Mouse (Mus musculus) hindbrain, embryonic 15.5 days (tissue): Measurements from ENCODE around the gene Dst. TPM values are rescaled to one million over a fixed set of nuclear protein-coding genes. Genes with fewer than 3 reads are reported as not detected.

Experiments used
- ATAC-seq: fragments of 200-750 bp; cut with Nextera tagmentation; 2 replicates; pipeline ENCODE4 v1.8.0; 2017; ENCODE audit warnings: low read depth, moderate number of reproducible peaks, moderate TSS enrichment; ENCODE audit not compliant: low FRiP score
- H3K27ac ChIP-seq: fragments of 300-500 bp; sonication (generic); replicated peaks from 2 replicates; pipeline ENCODE4 v1.5.1; 2015; ENCODE audit warnings: mild to moderate bottlenecking, inconsistent platforms
- H3K27me3 ChIP-seq: fragments of 300-500 bp; sonication (generic); 2 replicates; pipeline ENCODE4 v1.6.1; 2015; ENCODE audit warnings: control low read depth, inconsistent platforms
- H3K36me3 ChIP-seq: fragments of 300-500 bp; sonication (generic); 2 replicates; pipeline ENCODE4 v1.6.1; 2015; ENCODE audit warnings: control low read depth, inconsistent platforms
- H3K4me1 ChIP-seq: fragments of 300-500 bp; sonication (generic); replicated peaks from 2 replicates; pipeline ENCODE4 v1.6.1; 2015; ENCODE audit warnings: control low read depth, inconsistent platforms
- H3K4me2 ChIP-seq: fragments of 300-500 bp; sonication (generic); 2 replicates; pipeline ENCODE4 v1.6.1; 2015; ENCODE audit warnings: moderate library complexity, mild to moderate bottlenecking, inconsistent platforms
- H3K4me3 ChIP-seq: fragments of 300-500 bp; sonication (generic); 2 replicates; pipeline ENCODE4 v1.5.1; 2015; ENCODE audit warnings: mild to moderate bottlenecking, inconsistent platforms
- H3K9ac ChIP-seq: fragments of 300-500 bp; sonication (generic); 2 replicates; pipeline ENCODE4 v1.6.1; 2015; ENCODE audit warnings: inconsistent platforms
- H3K9me3 ChIP-seq: fragments of 300-500 bp; sonication (generic); 2 replicates; pipeline ENCODE4 v1.6.1; 2016; ENCODE audit warnings: control low read depth, inconsistent platforms
- WGBS: fragments of 180-500 bp; shearing (Covaris S2); methylation state at CpG from one replicate; pipeline ENCODE4 v1.1.7; 2015; 5-methylcytosine and 5-hydroxymethylcytosine counted together
- polyA plus RNA-seq: library from polyadenylated mRNA; unstranded; fragments of >200 nt; fragmentation: Nextera tagmentation; extraction: Ambion mirVana; gene quantifications from 2 replicates; pipeline ENCODE4 v1.2.1, GENCODE M21; 2015

Dst gene
- polyA plus RNA-seq, 1 experiment from 2014 or later: 39.4 TPM

GRCm38 (mm10) chr1:34110862-34111261 is 202.8 kb downstream of the Dst start:
- no peak overlapping the region for H3K4me2 ChIP-seq
- no peaks in the 10 kb centered on the region for H3K36me3 ChIP-seq
- no peak for ATAC-seq
- no peaks in the 10 kb centered on the region for H3K27me3 ChIP-seq
- H3K4me1 ChIP-seq: peaks cover 14% of the 10 kb centered on the region
- 66% methylated on average over 2 of the region's 2 CpGs for WGBS
- no peak overlapping the region for H3K9ac ChIP-seq
- H3K9me3 ChIP-seq: no peaks in the 10 kb centered on the region
- no peak overlapping the region for H3K4me3 ChIP-seq
- H3K27ac ChIP-seq: no peak overlapping the region

- Histone ChIP-seq H3K27me3 (no peaks in the 10 kb centered on the region), H3K36me3 (no peaks in the 10 kb centered on the region), H3K27ac (no peak overlapping the region), H3K9ac (no peak overlapping the region), H3K4me3 (no peak overlapping the region), H3K4me1 (peaks cover 7% of the 10 kb centered on the region), H3K9me3 (no peaks in the 10 kb centered on the region), H3K4me2 (no peak overlapping the region)
- 94% methylated on average over 2 of the region's 2 CpGs for WGBS
- ATAC-seq: no peak
These were observed 203.9 kb downstream of the Dst start for GRCm38 (mm10) chr1:34111954-34112353.

- no peaks in the 10 kb centered on the region for H3K27me3 ChIP-seq
- H3K36me3 ChIP-seq: no peaks in the 10 kb centered on the region; the same call in 1 of the 2 replicates
- H3K4me3 ChIP-seq: no peak overlapping the region
- H3K9me3 ChIP-seq: no peaks in the 10 kb centered on the region
- no peak overlapping the region for H3K27ac ChIP-seq
- ATAC-seq: no peak
- no peak overlapping the region for H3K4me2 ChIP-seq
- WGBS: 86% methylated on average over 11 of the region's 11 CpGs
- peaks cover 11% of the 10 kb centered on the region; the same call in 1 of the 2 replicates for H3K4me1 ChIP-seq
- H3K9ac ChIP-seq: no peak overlapping the region
These were observed 208.4 kb downstream of the Dst start for GRCm38 (mm10) chr1:34116444-34116843.

GRCm38 (mm10) chr1:34117056-34117455 is 209.0 kb downstream of the Dst start:
- Histone ChIP-seq H3K4me3 (no peak overlapping the region), H3K9ac (no peak overlapping the region), H3K4me2 (no peak overlapping the region), H3K27me3 (no peaks in the 10 kb centered on the region), H3K4me1 (peaks cover 11% of the 10 kb centered on the region; the same call in 1 of the 2 replicates), H3K9me3 (no peaks in the 10 kb centered on the region), H3K36me3 (no peaks in the 10 kb centered on the region; the same call in 1 of the 2 replicates), H3K27ac (no peak overlapping the region)
- WGBS: 89% methylated on average over 9 of the region's 9 CpGs
- no peak for ATAC-seq

GRCm38 (mm10) chr1:34117709-34118108 is 209.7 kb downstream of the Dst start:
- ATAC-seq: no peak
- H3K4me2 ChIP-seq: no peak overlapping the region
- no peak overlapping the region for H3K27ac ChIP-seq
- H3K4me1 ChIP-seq: peaks cover 11% of the 10 kb centered on the region; the same call in 1 of the 2 replicates
- no peaks in the 10 kb centered on the region; the same call in 1 of the 2 replicates for H3K36me3 ChIP-seq
- H3K9ac ChIP-seq: no peak overlapping the region
- no peaks in the 10 kb centered on the region for H3K9me3 ChIP-seq
- no peaks in the 10 kb centered on the region for H3K27me3 ChIP-seq
- no peak overlapping the region for H3K4me3 ChIP-seq
- WGBS: 54% methylated on average over 3 of the region's 3 CpGs

- Histone ChIP-seq H3K9ac (no peak overlapping the region), H3K9me3 (no peaks in the 10 kb centered on the region), H3K4me1 (peaks cover 14% of the 10 kb centered on the region; the same call in 1 of the 2 replicates), H3K27me3 (no peaks in the 10 kb centered on the region), H3K36me3 (no peaks in the 10 kb centered on the region; the same call in 1 of the 2 replicates), H3K4me3 (no peak overlapping the region), H3K4me2 (no peak overlapping the region), H3K27ac (no peak overlapping the region)
- no peak for ATAC-seq
- WGBS: 87% methylated on average over 6 of the region's 6 CpGs
These were observed 212.0 kb downstream of the Dst start for GRCm38 (mm10) chr1:34120066-34120465.

- no peaks in the 10 kb centered on the region; the same call in 1 of the 2 replicates for H3K36me3 ChIP-seq
- H3K27me3 ChIP-seq: no peaks in the 10 kb centered on the region
- peaks cover 15% of the 10 kb centered on the region; the same call in 1 of the 2 replicates for H3K4me1 ChIP-seq
- no peak overlapping the region for H3K4me2 ChIP-seq
- no peak for ATAC-seq
- H3K9ac ChIP-seq: no peak overlapping the region
- H3K27ac ChIP-seq: no peak overlapping the region
- no peak overlapping the region for H3K4me3 ChIP-seq
- WGBS: 68% methylated on average over 6 of the region's 6 CpGs
- no peaks in the 10 kb centered on the region for H3K9me3 ChIP-seq
These were observed 212.6 kb downstream of the Dst start for GRCm38 (mm10) chr1:34120602-34121001.

GRCm38 (mm10) chr1:34121157-34122015 is 213.4 kb downstream of the Dst start:
- 62% methylated on average over 29 of the region's 29 CpGs for WGBS
- 0 out of 2 replicates have a peak, but pooled peaks have one; percentile 19 for ATAC-seq
- peaks cover 15% of the 10 kb centered on the region; the same call in 1 of the 2 replicates for H3K4me1 ChIP-seq
- H3K27ac ChIP-seq: 0 out of 2 replicates have a peak overlapping the region, but pooled peaks have one; percentile 28
- H3K36me3 ChIP-seq: no peaks in the 10 kb centered on the region; the same call in 1 of the 2 replicates
- H3K27me3 ChIP-seq: no peaks in the 10 kb centered on the region
- H3K4me2 ChIP-seq: peak overlapping the region; percentile 37
- H3K4me3 ChIP-seq: peak overlapping the region; percentile 5; the same call in 1 of the 2 replicates
- no peaks in the 10 kb centered on the region for H3K9me3 ChIP-seq
- H3K9ac ChIP-seq: no peak overlapping the region

GRCm38 (mm10) chr1:34122198-34122597 is 214.2 kb downstream of the Dst start:
- no peak for ATAC-seq
- H3K27me3 ChIP-seq: no peaks in the 10 kb centered on the region
- no peak overlapping the region for H3K9ac ChIP-seq
- H3K4me1 ChIP-seq: peaks cover 15% of the 10 kb centered on the region; the same call in 1 of the 2 replicates
- 91% methylated on average over 6 of the region's 6 CpGs for WGBS
- no peaks in the 10 kb centered on the region for H3K9me3 ChIP-seq
- no peak overlapping the region for H3K27ac ChIP-seq
- no peak overlapping the region for H3K4me3 ChIP-seq
- H3K4me2 ChIP-seq: no peak overlapping the region
- no peaks in the 10 kb centered on the region; the same call in 1 of the 2 replicates for H3K36me3 ChIP-seq

GRCm38 (mm10) chr1:34122905-34123304 is 214.9 kb downstream of the Dst start:
- Histone ChIP-seq H3K4me1 (peaks cover 15% of the 10 kb centered on the region; the same call in 1 of the 2 replicates), H3K36me3 (no peaks in the 10 kb centered on the region), H3K4me2 (no peak overlapping the region), H3K27me3 (no peaks in the 10 kb centered on the region), H3K9me3 (no peaks in the 10 kb centered on the region), H3K9ac (no peak overlapping the region), H3K4me3 (no peak overlapping the region), H3K27ac (no peak overlapping the region)
- 71% methylated on average over 1 of the region's 1 CpGs for WGBS
- no peak for ATAC-seq

GRCm38 (mm10) chr1:34123334-34123733 is 215.3 kb downstream of the Dst start:
- no peaks in the 10 kb centered on the region for H3K36me3 ChIP-seq
- H3K4me3 ChIP-seq: no peak overlapping the region
- no peaks in the 10 kb centered on the region for H3K27me3 ChIP-seq
- H3K9ac ChIP-seq: no peak overlapping the region
- no peak overlapping the region for H3K27ac ChIP-seq
- no peaks in the 10 kb centered on the region for H3K9me3 ChIP-seq
- WGBS: 85% methylated on average over 5 of the region's 5 CpGs
- no peak overlapping the region for H3K4me2 ChIP-seq
- H3K4me1 ChIP-seq: peaks cover 15% of the 10 kb centered on the region; the same call in 1 of the 2 replicates
- ATAC-seq: no peak

GRCm38 (mm10) chr1:34124376-34124775 is 216.4 kb downstream of the Dst start:
- H3K9me3 ChIP-seq: no peaks in the 10 kb centered on the region
- H3K4me2 ChIP-seq: no peak overlapping the region
- WGBS: 85% methylated on average over 7 of the region's 7 CpGs
- H3K27me3 ChIP-seq: no peaks in the 10 kb centered on the region
- H3K4me3 ChIP-seq: no peak overlapping the region
- H3K27ac ChIP-seq: no peak overlapping the region
- no peaks in the 10 kb centered on the region for H3K36me3 ChIP-seq
- no peak for ATAC-seq
- H3K4me1 ChIP-seq: peaks cover 15% of the 10 kb centered on the region; the same call in 1 of the 2 replicates
- no peak overlapping the region for H3K9ac ChIP-seq
